Mouse (Mus musculus) cerebellum, adult 2 months (tissue): ENCODE results near the gene 9130230L23Rik. TPM values are rescaled to one million over a fixed set of nuclear protein-coding genes. Genes with fewer than 3 reads are reported as not detected.

Source experiments
- DNase-seq, 2 experiments: peaks; one replicate each; pipeline ENCODE4 v3.0.0; 2021
- H3K27ac ChIP-seq: fragments of 200-500 bp; 2 replicates; pipeline ENCODE4 v1.5.1; 2012; ENCODE audit warnings: low read length, control low read depth, inconsistent platforms; ENCODE audit not compliant: insufficient read depth
- H3K27me3 ChIP-seq: fragments of 200-500 bp; 2 replicates; pipeline ENCODE4 v1.6.1; 2012; ENCODE audit warnings: inconsistent platforms, mild to moderate bottlenecking, low read length, moderate library complexity; ENCODE audit not compliant: control insufficient read depth, insufficient read depth
- H3K4me1 ChIP-seq: fragments of 200-500 bp; 2 replicates; pipeline ENCODE4 v1.6.1; 2011; ENCODE audit warnings: low read length; ENCODE audit not compliant: control insufficient read depth, insufficient read depth
- H3K4me3 ChIP-seq: fragments of 200-500 bp; replicated peaks from 2 replicates; pipeline ENCODE3; 2011; ENCODE audit warnings: mild to moderate bottlenecking, low read depth, low read length, control low read depth; ENCODE audit not compliant: insufficient read depth
- CTCF ChIP-seq: fragments of 200-500 bp; IDR thresholded peaks from 2 replicates; pipeline ENCODE4 v1.5.1; 2011; ENCODE audit warnings: low read depth, mild to moderate bottlenecking, control low read depth, low read length, moderate library complexity, borderline replicate concordance; ENCODE audit not compliant: insufficient read depth
- POLR2A ChIP-seq: fragments of 200-500 bp; IDR thresholded peaks from 2 replicates; pipeline ENCODE4 v1.6.1; 2011; ENCODE audit warnings: low read length, control low read depth, borderline replicate concordance; ENCODE audit not compliant: insufficient read depth
- WGBS: fragments of 180-500 bp; shearing (Covaris S2); methylation state at CpG from one replicate; pipeline ENCODE4 v1.1.7; 2018; 5-methylcytosine and 5-hydroxymethylcytosine counted together
- polyA plus RNA-seq: library from polyadenylated mRNA; depleted of rRNA; stranded (reverse); fragments of >200 nt; gene quantifications from 2 replicates; pipeline ENCODE4 v1.2.3, GENCODE M21; 2012

9130230L23Rik gene
- polyA plus RNA-seq, 1 experiment: not detected

- TF ChIP-seq CTCF (no peak), POLR2A (no peak)
- H3K27ac ChIP-seq: no peak overlapping the region
- no peaks in the 10 kb centered on the region for H3K4me1 ChIP-seq
- no peak for DNase-seq
- WGBS: 98% methylated on average over 2 of the region's 2 CpGs
- H3K27me3 ChIP-seq: no peaks in the 10 kb centered on the region; the same call in 1 of the 2 replicates
- H3K4me3 ChIP-seq: no peak overlapping the region
These were observed 35.7 kb upstream of the 9130230L23Rik start for GRCm38 (mm10) chr5:66039813-66040212.

- WGBS: 58% methylated on average over 6 of the region's 6 CpGs
- no peaks in the 10 kb centered on the region for H3K4me1 ChIP-seq
- no peaks in the 10 kb centered on the region; the same call in 1 of the 2 replicates for H3K27me3 ChIP-seq
- TF ChIP-seq CTCF (no peak), POLR2A (no peak)
- no peak for DNase-seq
- no peak overlapping the region for H3K27ac ChIP-seq
- H3K4me3 ChIP-seq: no peak overlapping the region
These were observed 33.0 kb upstream of the 9130230L23Rik start for GRCm38 (mm10) chr5:66037066-66037465.

- WGBS: 32% methylated on average over 7 of the region's 7 CpGs
- TF ChIP-seq CTCF (no peak), POLR2A (no peak)
- Histone ChIP-seq H3K4me3 (no peak overlapping the region), H3K4me1 (no peaks in the 10 kb centered on the region), H3K27ac (no peak overlapping the region), H3K27me3 (no peaks in the 10 kb centered on the region; the same call in 1 of the 2 replicates)
- DNase-seq: no peak
These were observed 32.5 kb upstream of the 9130230L23Rik start for GRCm38 (mm10) chr5:66036440-66037054.

GRCm38 (mm10) chr5:66034375-66035195 lies 30.5 kb upstream of the 9130230L23Rik start:
- Histone ChIP-seq H3K27me3 (no peaks in the 10 kb centered on the region; the same call in 1 of the 2 replicates), H3K4me1 (no peaks in the 10 kb centered on the region), H3K4me3 (no peak overlapping the region), H3K27ac (no peak overlapping the region)
- 29% methylated on average over 14 of the region's 14 CpGs for WGBS
- no peak for DNase-seq
- no peak for TF ChIP-seq POLR2A
- no peak for TF ChIP-seq CTCF

GRCm38 (mm10) chr5:66032826-66033225 lies 28.7 kb upstream of the 9130230L23Rik start:
- WGBS: 96% methylated on average over 1 of the region's 1 CpGs
- Histone ChIP-seq H3K4me1 (no peaks in the 10 kb centered on the region), H3K27ac (no peak overlapping the region), H3K4me3 (no peak overlapping the region), H3K27me3 (no peaks in the 10 kb centered on the region; the same call in 1 of the 2 replicates)
- DNase-seq: no peak
- no peak for TF ChIP-seq CTCF
- no peak for TF ChIP-seq POLR2A

GRCm38 (mm10) chr5:66031699-66032098 lies 27.6 kb upstream of the 9130230L23Rik start:
- H3K27ac ChIP-seq: no peak overlapping the region
- TF ChIP-seq CTCF: no peak
- TF ChIP-seq POLR2A: no peak
- no peaks in the 10 kb centered on the region for H3K4me1 ChIP-seq
- no peak for DNase-seq
- H3K4me3 ChIP-seq: no peak overlapping the region
- 83% methylated on average over 5 of the region's 5 CpGs for WGBS
- H3K27me3 ChIP-seq: no peaks in the 10 kb centered on the region

- Histone ChIP-seq H3K27me3 (no peaks in the 10 kb centered on the region), H3K4me1 (no peaks in the 10 kb centered on the region), H3K4me3 (no peak overlapping the region), H3K27ac (no peak overlapping the region)
- DNase-seq: no peak
- 96% methylated on average over 5 of the region's 5 CpGs for WGBS
- TF ChIP-seq POLR2A (no peak), CTCF (no peak)
These were observed 24.1 kb upstream of the 9130230L23Rik start for GRCm38 (mm10) chr5:66028232-66028631.

GRCm38 (mm10) chr5:66027206-66027605 lies 23.1 kb upstream of the 9130230L23Rik start:
- no peak for DNase-seq
- WGBS: 95% methylated on average over 8 of the region's 8 CpGs
- Histone ChIP-seq H3K27ac (no peak overlapping the region), H3K4me1 (no peaks in the 10 kb centered on the region), H3K4me3 (no peak overlapping the region), H3K27me3 (no peaks in the 10 kb centered on the region)
- TF ChIP-seq POLR2A (no peak), CTCF (no peak)
